Mouse (Mus musculus) adrenal gland, adult 18-20 months (tissue): ENCODE results near the gene Zranb3. TPM values are rescaled to one million over a fixed set of nuclear protein-coding genes. Genes with fewer than 3 reads are reported as not detected.

Source experiments
- DNase-seq, 2 experiments: peaks; one replicate each; pipeline ENCODE4 v3.0.0; 2021 to 2022; ENCODE audit warnings: low spot score in 2 of 2
- total RNA-seq, 2 experiments: library from RNA; stranded (reverse); gene quantifications; 1 replicate in 1 of 2; 2 replicates in 1 of 2; pipeline ENCODE4 v1.2.3; 2021

Zranb3 gene
- total RNA-seq, 2 experiments from 2014 or later, result 3.7 to 4.6 TPM

DNA sequence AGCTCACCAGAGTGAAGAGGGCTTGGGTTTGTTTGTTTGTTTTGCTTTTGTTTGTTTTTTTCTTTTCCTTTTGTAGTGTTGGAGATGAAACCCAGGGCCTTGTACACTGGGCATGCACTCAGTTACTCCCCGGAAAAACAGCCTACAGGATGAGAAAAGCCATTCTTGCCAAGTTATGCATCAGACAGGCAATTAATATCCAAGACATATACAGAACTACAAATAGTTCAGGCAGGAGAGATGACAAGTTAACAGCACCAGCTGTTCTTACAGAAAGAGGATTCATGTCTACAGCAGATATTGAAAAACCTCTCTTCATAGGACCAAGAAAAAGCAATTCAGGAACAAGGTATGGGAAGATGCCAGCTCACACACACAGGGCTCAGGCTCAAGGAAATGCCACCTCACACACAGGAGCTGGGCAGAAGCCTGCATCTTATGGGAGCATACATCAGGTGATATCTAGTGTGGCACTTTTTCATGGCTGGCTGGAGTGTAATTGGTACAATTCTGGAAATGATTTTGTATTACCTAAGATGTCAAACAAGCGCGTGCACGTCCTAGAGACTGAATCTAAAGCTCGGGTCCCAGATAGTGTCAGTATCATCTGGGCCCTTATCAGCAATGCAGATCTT is 156.1 kb downstream of the Zranb3 start:
- DNase-seq, result no peak

DNA sequence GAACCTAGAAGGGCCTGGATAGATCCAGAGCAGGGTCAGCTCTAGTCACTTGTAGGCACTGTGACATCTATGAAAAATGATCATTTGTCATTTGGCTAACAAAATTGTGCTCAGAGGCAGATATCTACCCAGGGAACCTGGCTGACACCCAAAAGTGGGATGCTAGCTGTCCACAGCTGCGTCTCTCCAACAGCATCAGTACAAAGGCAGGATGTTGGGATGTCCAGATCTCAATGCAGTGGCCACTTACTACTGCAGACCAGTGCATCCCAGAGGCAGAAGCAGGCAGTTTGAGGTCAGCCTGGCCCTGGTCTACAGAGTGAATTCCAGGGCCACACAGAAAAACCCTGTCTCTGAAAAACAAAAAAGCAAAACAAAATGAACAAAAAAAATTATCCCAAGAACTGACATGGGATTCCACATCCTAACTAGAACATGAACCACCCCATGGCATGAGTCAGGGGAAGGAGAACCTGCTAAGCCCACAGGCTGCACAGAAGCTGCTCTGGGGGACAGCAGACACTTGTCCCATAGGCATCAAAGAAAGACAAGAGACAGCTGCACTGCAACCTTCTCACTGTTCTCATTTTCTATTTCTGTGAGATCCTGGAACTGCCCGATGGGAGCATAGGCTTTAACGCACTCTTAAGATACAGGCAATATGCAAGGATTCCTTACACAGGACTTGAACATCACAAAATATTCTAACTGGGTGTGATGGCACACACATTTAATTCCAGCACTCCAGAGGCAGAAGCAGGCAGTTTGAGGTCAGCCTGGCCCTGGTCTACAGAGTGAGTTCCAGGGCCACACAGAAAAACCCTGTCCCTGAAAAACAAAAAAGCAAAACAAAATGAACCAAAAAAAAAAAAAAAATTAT is 156.9 kb downstream of the Zranb3 start:
- no peak for DNase-seq

DNA sequence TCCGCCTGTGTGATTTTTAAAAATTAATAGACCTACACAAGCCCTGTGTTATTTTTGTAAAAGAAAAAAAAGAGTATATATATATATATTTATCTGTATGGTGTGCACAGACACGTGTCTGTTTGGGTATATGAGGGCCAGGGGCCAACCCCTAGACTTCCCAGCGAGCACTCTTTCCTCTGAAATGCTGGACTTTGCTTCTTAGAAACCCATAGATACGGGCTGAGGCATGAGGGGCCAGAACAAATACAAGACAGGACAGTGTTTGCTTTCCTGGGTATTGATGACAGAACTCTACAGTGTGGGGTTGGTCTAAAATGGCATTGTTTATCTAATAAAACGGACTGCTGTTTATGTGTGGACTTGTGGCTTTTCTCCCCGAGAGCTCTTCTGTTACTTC is 159.3 kb downstream of the Zranb3 start:
- DNase-seq, result no peak

DNA sequence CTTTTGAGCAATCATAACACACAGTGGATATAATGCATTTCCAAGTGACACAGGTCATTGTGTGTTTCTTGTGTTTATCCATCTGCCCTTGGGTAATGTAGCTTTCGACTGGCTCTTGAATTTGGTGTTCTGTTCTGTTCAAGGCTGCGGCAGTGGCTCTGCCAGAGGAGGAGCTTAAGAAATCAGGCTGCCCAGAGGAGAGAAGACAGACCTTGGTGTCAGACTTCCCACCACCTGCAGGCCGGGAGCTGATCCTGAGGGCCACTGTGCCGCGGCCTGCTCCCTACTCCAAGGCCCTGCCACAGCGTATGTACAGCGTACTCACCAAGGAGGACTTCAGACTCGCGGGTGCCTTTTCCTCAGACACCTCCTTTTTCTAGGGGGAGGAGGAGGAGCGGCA is 160.6 kb downstream of the Zranb3 start:
- DNase-seq, result no peak

DNA sequence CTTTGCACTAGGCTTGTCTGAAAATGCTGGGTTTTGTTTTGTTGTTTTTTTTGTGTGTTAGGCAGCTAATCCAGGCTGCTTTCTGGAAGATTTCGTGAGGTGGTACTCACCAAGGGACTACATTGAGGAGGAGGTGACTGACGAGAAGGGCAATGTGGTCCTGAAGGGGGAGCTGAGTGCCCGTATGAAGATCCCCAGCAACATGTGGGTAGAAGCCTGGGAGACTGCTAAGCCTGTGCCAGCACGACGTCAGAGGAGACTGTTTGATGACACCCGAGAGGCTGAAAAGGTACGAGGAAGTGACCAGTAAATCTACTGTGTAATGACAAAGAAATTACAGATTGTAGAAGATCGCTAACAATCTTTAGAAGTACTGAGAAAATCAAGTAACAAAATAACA is 165.6 kb downstream of the Zranb3 start:
- no peak for DNase-seq

DNA sequence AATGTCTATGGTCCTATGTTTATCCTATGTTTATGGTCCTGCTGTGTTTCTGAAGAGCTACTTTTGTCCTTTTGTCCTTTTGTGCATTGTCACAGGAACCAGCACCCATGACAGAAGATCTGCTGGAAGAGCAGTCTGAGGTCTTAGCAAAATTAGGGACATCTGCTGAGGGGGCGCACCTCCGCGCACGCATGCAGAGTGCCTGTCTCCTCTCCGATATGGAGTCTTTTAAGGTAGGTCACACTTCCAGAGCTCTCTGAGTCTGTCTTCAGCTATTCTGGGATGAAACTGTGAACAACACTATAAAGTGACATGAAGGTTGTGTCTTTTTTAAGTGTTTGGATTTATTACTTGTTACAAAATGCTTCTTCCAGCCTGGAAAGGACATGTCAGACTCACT is 168.5 kb downstream of the Zranb3 start:
- DNase-seq, result no peak

DNA sequence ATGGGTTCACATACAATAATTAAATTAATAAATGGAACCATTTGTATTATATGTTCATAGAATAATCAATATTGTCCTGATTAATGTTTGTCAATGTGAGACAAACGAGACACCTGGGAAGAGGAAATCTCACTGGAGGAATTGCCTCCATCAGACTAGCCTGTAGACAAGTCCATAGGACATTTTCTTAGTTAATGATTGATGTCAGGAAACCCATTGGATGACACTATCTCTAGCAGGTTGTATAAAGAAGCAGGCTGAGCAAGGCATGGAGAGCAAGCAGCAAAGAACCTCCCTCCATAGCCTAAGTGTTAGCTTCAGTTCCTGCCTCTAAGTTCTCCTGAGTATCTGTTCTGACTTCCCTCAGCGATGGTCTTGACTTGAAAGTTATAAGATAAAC is 169.4 kb downstream of the Zranb3 start:
- DNase-seq, result no peak

DNA sequence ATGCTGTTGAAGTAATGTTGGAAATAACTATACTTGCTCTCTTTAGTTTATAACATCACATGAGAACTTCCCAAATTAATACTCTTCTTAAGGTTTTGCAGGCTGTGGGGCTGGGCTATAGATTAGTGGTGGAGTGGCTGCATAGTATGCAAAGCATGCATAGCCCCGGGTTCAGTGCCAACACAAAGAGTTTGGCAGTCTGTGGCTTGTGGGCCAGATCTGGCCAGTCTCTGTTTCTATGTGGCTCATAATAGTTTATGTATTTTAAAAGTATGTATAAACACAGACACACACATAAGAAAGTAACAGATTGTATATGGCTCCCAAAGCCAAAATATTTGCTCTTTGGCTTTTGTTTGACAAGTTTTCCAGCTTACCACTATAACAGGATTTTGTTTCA is 187.0 kb downstream of the Zranb3 start:
- no peak for DNase-seq

DNA sequence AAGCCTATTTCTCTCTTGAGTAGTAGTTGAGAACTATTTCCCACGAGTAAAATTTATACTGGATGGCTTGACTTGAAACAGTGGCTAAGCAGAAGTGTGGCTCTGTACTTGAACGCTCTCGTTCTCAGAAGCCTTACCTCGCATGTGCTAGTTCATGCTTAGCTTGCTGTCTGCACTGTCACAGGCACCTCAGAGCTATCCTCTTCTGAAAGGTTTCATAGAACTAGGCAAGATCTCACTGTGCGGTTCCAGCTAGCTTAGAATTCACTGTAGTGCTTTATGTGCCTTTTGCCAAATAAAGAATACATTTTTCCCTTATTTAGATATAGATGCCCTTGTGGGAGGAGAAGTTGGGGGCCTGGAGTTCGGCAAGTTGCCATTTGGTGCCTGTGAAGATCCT is 187.5 kb downstream of the Zranb3 start:
- DNase-seq, result no peak

DNA sequence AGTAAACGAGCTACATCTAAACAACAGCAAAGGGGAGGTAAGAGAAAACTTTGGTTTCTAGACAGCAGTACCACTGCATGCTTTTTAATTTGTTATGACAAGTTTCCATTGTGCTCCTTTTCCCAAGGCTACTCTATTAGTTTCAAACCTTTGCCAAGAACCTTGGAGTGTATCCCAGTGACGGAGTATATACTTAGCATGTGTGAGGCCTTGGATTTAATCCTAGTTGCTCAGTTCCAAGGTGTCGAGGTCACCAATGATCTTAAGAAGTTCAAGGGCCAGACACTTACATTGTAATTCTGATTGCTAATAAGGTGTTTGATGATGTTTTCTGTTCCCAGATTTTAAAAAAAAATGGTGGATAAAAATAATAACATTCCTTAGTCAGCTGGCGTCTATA is 189.7 kb downstream of the Zranb3 start:
- DNase-seq, result no peak

DNA sequence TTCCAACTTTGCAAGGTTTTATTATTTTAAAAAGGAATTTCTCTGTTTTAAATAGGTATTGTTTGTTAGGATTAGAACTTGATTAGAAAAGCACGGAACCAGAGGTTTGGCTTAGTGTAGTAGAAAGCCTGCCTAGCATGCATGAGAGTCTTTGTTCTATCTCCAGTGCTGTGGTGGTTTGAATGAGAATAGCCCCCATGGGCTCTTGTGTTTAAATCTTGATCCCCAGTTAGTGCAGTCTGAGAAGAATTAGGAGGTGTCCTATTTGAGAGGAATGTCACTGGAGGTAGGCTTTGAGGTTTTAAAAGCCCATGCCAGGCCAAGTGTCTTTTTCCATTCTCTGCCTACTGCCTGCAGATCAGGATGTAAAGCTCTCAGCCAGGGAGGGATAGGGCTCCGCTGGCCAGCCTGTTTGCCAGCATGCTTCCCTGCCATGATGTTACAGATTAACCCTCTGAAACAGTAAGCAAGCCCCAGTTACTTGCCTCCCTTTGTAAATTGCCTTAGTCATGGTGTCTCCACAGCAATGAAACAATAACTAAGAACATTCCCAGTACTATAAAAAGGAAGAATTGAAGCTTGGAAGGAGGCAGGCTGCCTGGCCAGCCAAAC is 198.0 kb downstream of the Zranb3 start:
- DNase-seq, result no peak

Other genes starting within 250 kb of the Zranb3 start
- under 1 TPM; 0.13 TPM for gene Map3k19, start 248.0 kb downstream of the Zranb3 start, total RNA-seq
- gene Rab3gap1, start 234.3 kb downstream of the Zranb3 start, total RNA-seq, result 10 to 100 TPM; 46.5 to 51.4 TPM
- gene R3hdm1, start 254 bp upstream of the Zranb3 start, total RNA-seq, result 10 to 100 TPM; 61.4 to 68.2 TPM
- 100 to 1,000 TPM in 1 of 2 experiments, 10 to 100 TPM in 1; 90.7 to 100 TPM for gene Ubxn4, start 140.9 kb upstream of the Zranb3 start, total RNA-seq
- not detected for gene Lct, start 225.3 kb upstream of the Zranb3 start, total RNA-seq